Mouse (Mus musculus) bone marrow, adult 2 months (tissue): ENCODE results near the gene Tmprss4. TPM values are rescaled to one million over a fixed set of nuclear protein-coding genes. Genes with fewer than 3 reads are reported as not detected.

Experiments used
- H3K27ac ChIP-seq: fragments of 200-500 bp; 2 replicates; pipeline ENCODE4 v1.5.1; 2012; ENCODE audit warnings: low read depth, mild to moderate bottlenecking, control low read depth, inconsistent platforms, low read length; ENCODE audit not compliant: control insufficient read depth, poor library complexity, insufficient read depth
- H3K4me1 ChIP-seq: fragments of 200-500 bp; 2 replicates; pipeline ENCODE4 v1.6.1; 2011; ENCODE audit warnings: low read length; ENCODE audit not compliant: control insufficient read depth, insufficient read depth
- H3K4me3 ChIP-seq: fragments of 200-500 bp; replicated peaks from 2 replicates; pipeline ENCODE3; 2011; ENCODE audit warnings: mild to moderate bottlenecking, low read depth, low read length, control low read depth; ENCODE audit not compliant: control insufficient read depth
- CTCF ChIP-seq: fragments of 200-500 bp; IDR thresholded peaks from 2 replicates; pipeline ENCODE4 v1.5.1; 2011; ENCODE audit warnings: low read length, control low read depth; ENCODE audit not compliant: control insufficient read depth, insufficient read depth
- POLR2A ChIP-seq: fragments of 200-500 bp; IDR thresholded peaks from 2 replicates; pipeline ENCODE4 v1.6.1; 2011; ENCODE audit warnings: low read depth, mild to moderate bottlenecking, control low read depth, low read length, borderline replicate concordance; ENCODE audit not compliant: control insufficient read depth
- WGBS: fragments of 180-500 bp; shearing (Covaris S2); methylation state at CpG from one replicate; pipeline ENCODE4 v1.1.7; 2018; 5-methylcytosine and 5-hydroxymethylcytosine counted together
- polyA plus RNA-seq: library from polyadenylated mRNA; stranded (reverse); fragments of >200 nt; gene quantifications from 2 replicates; pipeline ENCODE4 v1.2.4, GENCODE M21; 2011; ENCODE audit warnings: low replicate concordance; ENCODE audit not compliant: missing spikeins, insufficient read depth, insufficient read length

Tmprss4 gene
- polyA plus RNA-seq, 1 experiment: not detected

- Histone ChIP-seq H3K27ac (no peak overlapping the region), H3K4me3 (no peak overlapping the region), H3K4me1 (no peaks in the 10 kb centered on the region)
- WGBS: 85% methylated on average over 5 of the region's 5 CpGs
- TF ChIP-seq CTCF: no peak
These were observed 33.7 kb downstream of the Tmprss4 start for GRCm38 (mm10) chr9:45170150-45170549.

GRCm38 (mm10) chr9:45167903-45168302, 36.0 kb downstream of the Tmprss4 start:
- H3K4me3 ChIP-seq: no peak overlapping the region
- no peak for TF ChIP-seq POLR2A
- no peak for TF ChIP-seq CTCF
- no peak overlapping the region for H3K27ac ChIP-seq
- no peaks in the 10 kb centered on the region for H3K4me1 ChIP-seq
- 68% methylated on average over 5 of the region's 5 CpGs for WGBS

GRCm38 (mm10) chr9:45153361-45153760, 50.5 kb downstream of the Tmprss4 start:
- H3K4me3 ChIP-seq: no peak overlapping the region
- WGBS: 79% methylated on average over 7 of the region's 7 CpGs
- no peak for TF ChIP-seq POLR2A
- TF ChIP-seq CTCF: no peak
- no peak overlapping the region for H3K27ac ChIP-seq
- H3K4me1 ChIP-seq: no peaks in the 10 kb centered on the region

GRCm38 (mm10) chr9:45150933-45151332, 53.0 kb downstream of the Tmprss4 start:
- no peak overlapping the region for H3K4me3 ChIP-seq
- no peaks in the 10 kb centered on the region for H3K4me1 ChIP-seq
- no peak overlapping the region for H3K27ac ChIP-seq
- 46% methylated on average over 1 of the region's 1 CpGs for WGBS
- no peak for TF ChIP-seq POLR2A
- no peak for TF ChIP-seq CTCF

- Histone ChIP-seq H3K27ac (no peak overlapping the region), H3K4me1 (no peaks in the 10 kb centered on the region), H3K4me3 (no peak overlapping the region)
- TF ChIP-seq CTCF: 0 out of 2 replicates have a peak, but pooled peaks have one; percentile 20
- no peak for TF ChIP-seq POLR2A
- under 1% methylated on average over 5 of the region's 5 CpGs for WGBS
These were observed 57.7 kb downstream of the Tmprss4 start for GRCm38 (mm10) chr9:45146267-45146597.

GRCm38 (mm10) chr9:45145533-45146266, 58.2 kb downstream of the Tmprss4 start:
- WGBS: 12% methylated on average over 27 of the region's 27 CpGs

GRCm38 (mm10) chr9:45142686-45143085, 61.2 kb downstream of the Tmprss4 start:
- TF ChIP-seq CTCF: no peak
- TF ChIP-seq POLR2A: no peak
- Histone ChIP-seq H3K4me1 (no peaks in the 10 kb centered on the region), H3K4me3 (no peak overlapping the region), H3K27ac (no peak overlapping the region)
- 68% methylated on average over 3 of the region's 3 CpGs for WGBS

More at GRCm38 (mm10) chr9:45145533-45146266, 58.2 kb downstream of the Tmprss4 start:
- H3K27ac ChIP-seq: no peak overlapping the region
- H3K4me3 ChIP-seq: no peak overlapping the region
- TF ChIP-seq CTCF (no peak), POLR2A (no peak)
- no peaks in the 10 kb centered on the region for H3K4me1 ChIP-seq

- 68% methylated on average over 7 of the region's 7 CpGs for WGBS
- TF ChIP-seq POLR2A (no peak), CTCF (no peak)
- no peak overlapping the region for H3K4me3 ChIP-seq
- H3K4me1 ChIP-seq: no peaks in the 10 kb centered on the region
- no peak overlapping the region for H3K27ac ChIP-seq
These were observed 62.9 kb downstream of the Tmprss4 start for GRCm38 (mm10) chr9:45140945-45141344.

DNA sequence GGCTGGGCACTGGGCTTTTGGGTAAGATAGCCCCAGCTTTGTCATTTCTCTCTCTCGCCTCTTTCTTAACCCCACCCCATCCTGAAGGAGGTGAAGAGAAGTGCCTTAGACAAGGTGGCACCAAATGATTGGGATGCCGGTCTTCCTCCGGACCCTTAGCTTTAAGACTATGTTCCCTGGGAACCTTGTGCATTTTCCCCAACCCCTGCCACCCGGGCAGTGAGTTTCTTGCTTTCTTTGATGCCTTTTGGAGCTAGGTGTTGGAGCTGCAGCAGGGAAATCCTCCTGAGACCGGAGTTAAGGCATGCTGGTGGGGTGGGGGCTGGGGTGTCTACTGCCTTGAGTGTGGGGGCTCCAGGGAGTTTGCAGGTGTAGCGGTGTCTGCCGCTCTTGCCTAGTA, 64.8 kb downstream of the Tmprss4 start:
- no peak for TF ChIP-seq POLR2A
- no peak for TF ChIP-seq CTCF
- 20% methylated on average over 7 of the region's 7 CpGs for WGBS
- Histone ChIP-seq H3K4me1 (no peaks in the 10 kb centered on the region), H3K4me3 (no peak overlapping the region), H3K27ac (no peak overlapping the region)
